Mouse (Mus musculus): ENCODE measurements around the gene Ptger4. TPM values are rescaled to one million over a fixed set of nuclear protein-coding genes. Genes with fewer than 3 reads are reported as not detected.

Gene Ptger4
- polyA plus RNA-seq, 1 experiment from 2014 or later = 1.5 TPM

GRCm38 (mm10) chr15:5250182-5250581, 6.2 kb upstream of the Ptger4 start:
- H3K27ac ChIP-seq (ENCODE audit: low read depth) = no peak overlapping the region
- DNase-seq = no peak
- no peaks in the 10 kb centered on the region for H3K36me3 ChIP-seq (replicated peaks; ENCODE audit: insufficient read depth, low read length)
- H3K9ac ChIP-seq (replicated peaks) = no peak overlapping the region
- H3K9me3 ChIP-seq (ENCODE audit: low read length) = no peaks in the 10 kb centered on the region
- no peak overlapping the region for H3K4me3 ChIP-seq (ENCODE audit: low read depth, low read length)
- ATAC-seq = no peak
- no peaks in the 10 kb centered on the region for H3K4me1 ChIP-seq (ENCODE audit: insufficient read depth)
- peaks cover 6% of the 10 kb centered on the region; the same call in 1 of the 2 replicates for H3K27me3 ChIP-seq (ENCODE audit: insufficient read depth, low read length)
- 74% methylated on average over 4 of the region's 4 CpGs for WGBS (ENCODE audit: insufficient replicate concordance)
- no peak overlapping the region for H3K4me2 ChIP-seq (ENCODE audit: low read depth, low read length)
- TF ChIP-seq CTCF (IDR thresholded peaks at IDR 0.05; ENCODE audit: low read depth) (no peak), EP300 (IDR thresholded peaks at IDR 0.05; ENCODE audit: low read depth) (no peak)

- H3K36me3 ChIP-seq (replicated peaks; ENCODE audit: insufficient read depth, low read length) = no peaks in the 10 kb centered on the region
- peaks cover 40% of the 10 kb centered on the region for H3K4me1 ChIP-seq (ENCODE audit: insufficient read depth)
- ATAC-seq = no peak
- 3% methylated on average over 40 of the region's 40 CpGs for WGBS (ENCODE audit: insufficient replicate concordance)
- peak overlapping the region; percentile 99 for H3K4me2 ChIP-seq (ENCODE audit: low read depth, low read length)
- TF ChIP-seq EP300 (IDR thresholded peaks at IDR 0.05; ENCODE audit: low read depth) (no peak), CTCF (IDR thresholded peaks at IDR 0.05; ENCODE audit: low read depth) (no peak)
- no peak overlapping the region for H3K27ac ChIP-seq (ENCODE audit: low read depth)
- DNase-seq = peak; percentile 21
- H3K9ac ChIP-seq (replicated peaks) = peak overlapping the region; percentile 63
- peak overlapping the region; percentile 72 for H3K4me3 ChIP-seq (ENCODE audit: low read depth, low read length)
- H3K9me3 ChIP-seq (ENCODE audit: low read length) = no peaks in the 10 kb centered on the region
- peaks cover 28% of the 10 kb centered on the region for H3K27me3 ChIP-seq (ENCODE audit: insufficient read depth, low read length)
Observed at GRCm38 (mm10) chr15:5243036-5243958, 690 bp downstream of the Ptger4 start.

- 2% methylated on average over 54 of the region's 61 CpGs for WGBS (ENCODE audit: insufficient replicate concordance)
- Histone ChIP-seq H3K4me3 (ENCODE audit: low read depth, low read length) (peak overlapping the region; percentile 72), H3K4me1 (ENCODE audit: insufficient read depth) (peaks cover 40% of the 10 kb centered on the region), H3K27me3 (ENCODE audit: insufficient read depth, low read length) (peaks cover 28% of the 10 kb centered on the region), H3K4me2 (ENCODE audit: low read depth, low read length) (peak overlapping the region; percentile 99), H3K9me3 (ENCODE audit: low read length) (no peaks in the 10 kb centered on the region), H3K36me3 (replicated peaks; ENCODE audit: insufficient read depth, low read length) (no peaks in the 10 kb centered on the region), H3K27ac (ENCODE audit: low read depth) (peak overlapping the region; percentile 19; the same call in 1 of the 2 replicates), H3K9ac (replicated peaks) (peak overlapping the region; percentile 54)
- ATAC-seq (peak; percentile 24), DNase-seq (peak; percentile 50)
- TF ChIP-seq CTCF (IDR thresholded peaks at IDR 0.05; ENCODE audit: low read depth) (no peak), EP300 (IDR thresholded peaks at IDR 0.05; ENCODE audit: low read depth) (no peak)
Observed at GRCm38 (mm10) chr15:5242241-5243035, 1.5 kb downstream of the Ptger4 start.

- DNase-seq (peak; percentile 42), ATAC-seq (no peak)
- peak overlapping the region; percentile 19; the same call in 1 of the 2 replicates for H3K27ac ChIP-seq (ENCODE audit: low read depth)
- no peak for TF ChIP-seq EP300 (IDR thresholded peaks at IDR 0.05; ENCODE audit: low read depth)
- TF ChIP-seq CTCF (IDR thresholded peaks at IDR 0.05; ENCODE audit: low read depth) = peak; percentile 44
- no peaks in the 10 kb centered on the region for H3K36me3 ChIP-seq (replicated peaks; ENCODE audit: insufficient read depth, low read length)
- H3K4me3 ChIP-seq (ENCODE audit: low read depth, low read length) = peak overlapping the region; percentile 72
- WGBS (ENCODE audit: insufficient replicate concordance) = 19% methylated on average over 12 of the region's 12 CpGs
- H3K4me1 ChIP-seq (ENCODE audit: insufficient read depth) = peaks cover 40% of the 10 kb centered on the region
- peak overlapping the region; percentile 54; the same call in 1 of the 2 replicates for H3K9ac ChIP-seq (replicated peaks)
- H3K4me2 ChIP-seq (ENCODE audit: low read depth, low read length) = peak overlapping the region; percentile 99
- H3K9me3 ChIP-seq (ENCODE audit: low read length) = no peaks in the 10 kb centered on the region
- peaks cover 28% of the 10 kb centered on the region for H3K27me3 ChIP-seq (ENCODE audit: insufficient read depth, low read length)
Observed at GRCm38 (mm10) chr15:5241304-5242201, 2.4 kb downstream of the Ptger4 start.

GRCm38 (mm10) chr15:5240360-5240759, 3.6 kb downstream of the Ptger4 start:
- Histone ChIP-seq H3K4me2 (ENCODE audit: low read depth, low read length) (peak overlapping the region; percentile 99), H3K27me3 (ENCODE audit: insufficient read depth, low read length) (peaks cover 22% of the 10 kb centered on the region), H3K9me3 (ENCODE audit: low read length) (no peaks in the 10 kb centered on the region), H3K4me1 (ENCODE audit: insufficient read depth) (peaks cover 45% of the 10 kb centered on the region), H3K36me3 (replicated peaks; ENCODE audit: insufficient read depth, low read length) (no peaks in the 10 kb centered on the region), H3K9ac (replicated peaks) (no peak overlapping the region), H3K4me3 (ENCODE audit: low read depth, low read length) (peak overlapping the region; percentile 27; the same call in 1 of the 2 replicates), H3K27ac (ENCODE audit: low read depth) (peak overlapping the region; percentile 8; the same call in 1 of the 2 replicates)
- ATAC-seq = no peak
- no peak for TF ChIP-seq EP300 (IDR thresholded peaks at IDR 0.05; ENCODE audit: low read depth)
- 59% methylated on average over 6 of the region's 6 CpGs for WGBS (ENCODE audit: insufficient replicate concordance)
- DNase-seq = no peak

Measured in liver, postnatal 0 days (tissue).